Mouse (Mus musculus) retina, postnatal 1 day (tissue): Measurements from ENCODE around the gene Dctn5.

Experiments
- DNase-seq: peaks from one replicate; pipeline ENCODE4 v3.0.0-alpha.2; 2012

Gene Dctn5

GRCm38 (mm10) chr7:122163766-122164165, 30.9 kb downstream of the Dctn5 start:
- DNase-seq: peak; percentile 28

- DNase-seq: no peak
Observed at GRCm38 (mm10) chr7:122167203-122167602, 34.4 kb downstream of the Dctn5 start.

DNA sequence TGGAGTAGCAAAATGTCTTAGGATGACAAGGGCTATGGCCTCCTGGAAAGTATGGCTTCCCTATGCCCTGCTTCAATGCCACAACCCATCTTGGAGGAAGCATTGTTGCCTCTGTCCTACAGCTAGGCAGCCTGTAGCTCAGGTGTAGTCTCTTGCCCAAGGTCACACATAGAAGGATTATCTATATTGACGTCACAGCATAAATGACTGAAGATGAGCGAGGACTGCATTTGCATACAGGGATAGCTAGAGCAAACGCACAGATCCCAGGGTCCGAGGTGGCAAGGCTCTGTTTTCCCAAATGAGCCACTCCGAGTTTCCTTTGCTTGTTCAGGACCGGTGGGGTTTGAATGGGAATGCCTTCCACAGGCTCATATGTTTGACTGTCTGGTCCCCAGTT, 37.9 kb downstream of the Dctn5 start:
- DNase-seq: no peak

DNA sequence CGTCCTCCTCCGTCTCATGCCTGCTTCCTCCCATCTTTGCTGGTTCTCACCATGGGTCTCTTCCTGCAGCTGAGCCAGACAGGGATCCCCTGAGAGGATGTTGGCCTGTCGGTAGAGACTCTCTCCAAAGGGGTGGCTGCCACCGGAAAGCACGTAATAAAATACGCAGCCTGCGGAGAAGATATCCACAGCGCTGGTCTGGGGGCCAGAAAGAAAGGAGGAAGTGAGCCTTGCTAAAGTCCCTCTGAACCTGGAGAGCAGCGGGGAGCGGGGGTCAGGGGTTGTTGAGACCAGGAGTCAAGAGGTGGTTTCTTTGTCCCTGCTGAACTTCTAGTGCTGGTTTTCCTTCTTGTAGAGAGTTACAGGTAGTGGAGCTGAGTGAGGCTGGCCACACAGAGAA, 38.8 kb downstream of the Dctn5 start:
- no peak for DNase-seq

DNA sequence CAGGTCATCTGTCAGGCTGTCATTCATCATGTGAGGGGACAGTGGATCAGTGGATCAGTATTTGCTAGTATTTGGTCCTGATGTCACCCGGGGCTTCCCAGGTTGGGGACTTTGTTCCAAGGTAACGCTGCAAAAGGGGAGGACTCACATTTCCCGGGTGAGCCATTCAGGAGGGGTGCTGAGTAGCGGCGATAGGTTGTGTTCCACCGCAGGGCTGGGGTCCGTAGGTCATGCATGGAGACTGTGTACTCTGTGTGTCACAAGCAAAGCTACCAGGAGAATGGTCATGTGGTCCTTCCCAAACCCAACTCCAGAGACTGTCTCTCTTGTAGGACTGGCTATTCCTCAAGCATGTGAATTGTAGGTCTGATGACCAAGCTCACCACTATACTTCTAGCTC, 47.9 kb downstream of the Dctn5 start:
- no peak for DNase-seq

DNA sequence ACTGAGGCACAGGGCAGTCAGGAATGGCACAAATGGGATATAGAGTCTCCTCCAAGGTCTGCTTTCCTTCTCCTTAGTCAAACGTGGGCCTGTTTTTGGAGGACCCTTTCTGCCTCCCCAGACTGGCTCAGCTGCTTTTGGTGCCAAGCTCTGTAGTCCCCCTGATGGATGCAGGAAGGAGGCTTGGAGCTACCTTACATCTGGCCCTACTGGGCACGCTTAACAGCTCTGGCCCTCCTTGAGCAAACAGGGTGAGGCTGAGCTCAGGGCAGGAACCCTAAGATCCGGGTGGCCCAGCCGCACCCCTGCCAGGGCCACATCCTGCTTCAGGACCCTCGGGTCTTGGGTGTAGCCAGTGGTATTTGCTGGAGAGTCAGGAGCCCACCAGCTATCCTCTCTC, 51.7 kb downstream of the Dctn5 start:
- DNase-seq: no peak

- no peak for DNase-seq
Observed at GRCm38 (mm10) chr7:122186043-122186442, 53.2 kb downstream of the Dctn5 start, which contains the start of gene Ern2. TSS of gene Ern2 (minus strand) at chr7:122186207.

DNA sequence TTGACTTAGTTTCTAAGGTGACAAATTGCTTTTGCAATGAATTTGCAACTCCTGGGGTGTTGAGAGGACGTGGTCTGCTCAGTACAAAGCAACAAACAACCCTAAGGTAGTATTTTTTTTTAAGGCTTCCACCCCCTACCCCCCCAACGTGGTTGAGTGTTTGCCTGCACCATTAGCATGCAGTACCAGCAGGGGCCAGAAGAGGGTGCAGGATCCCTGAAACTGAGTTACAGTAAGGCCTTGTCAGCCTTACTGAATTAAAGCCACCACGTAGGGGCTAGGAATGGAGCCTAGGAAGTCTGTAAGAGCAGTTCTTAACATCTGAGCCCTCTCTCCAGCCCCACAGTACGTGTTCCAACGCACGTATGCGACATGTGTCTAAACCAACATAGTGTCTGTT, 56.6 kb downstream of the Dctn5 start:
- DNase-seq: peak; percentile 78

DNA sequence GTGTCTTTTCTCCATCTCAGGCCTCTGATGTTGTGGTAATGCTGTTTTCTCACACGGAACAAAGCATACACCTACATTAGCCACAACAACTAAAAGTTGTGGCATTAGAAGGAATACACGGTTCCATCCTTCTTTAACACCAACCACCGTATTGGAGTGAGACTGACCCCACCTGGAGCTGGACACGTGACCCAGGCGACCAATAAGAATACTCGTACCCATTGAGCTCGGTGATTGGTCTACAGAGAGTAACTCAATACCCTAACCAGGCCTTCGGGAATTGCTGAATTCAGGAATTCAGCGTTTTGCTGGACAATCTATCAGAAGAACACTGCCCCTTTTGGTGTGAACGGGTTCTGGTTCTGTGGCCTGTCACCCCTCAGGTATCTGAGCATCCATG, 58.3 kb downstream of the Dctn5 start:
- DNase-seq: no peak

DNA sequence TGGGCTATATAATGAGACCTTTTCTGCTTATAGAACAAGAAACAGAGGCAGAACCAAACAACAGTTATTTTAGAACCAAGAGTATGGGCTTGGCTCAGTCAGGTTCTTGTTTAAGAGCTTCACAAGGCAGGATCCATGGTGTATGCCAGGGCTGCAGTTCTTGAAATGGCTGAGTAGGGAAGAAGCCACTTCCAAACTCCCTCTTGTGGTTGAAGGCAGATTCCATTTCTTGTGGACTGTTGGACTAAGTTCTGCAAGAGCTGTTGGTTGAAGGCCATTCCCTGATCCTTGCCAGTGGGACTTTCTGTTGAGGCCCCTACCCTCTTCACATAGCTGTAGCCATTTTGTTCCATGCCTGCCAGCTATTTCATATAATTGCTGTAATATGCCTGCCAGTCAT, 61.1 kb downstream of the Dctn5 start:
- DNase-seq: no peak

DNA sequence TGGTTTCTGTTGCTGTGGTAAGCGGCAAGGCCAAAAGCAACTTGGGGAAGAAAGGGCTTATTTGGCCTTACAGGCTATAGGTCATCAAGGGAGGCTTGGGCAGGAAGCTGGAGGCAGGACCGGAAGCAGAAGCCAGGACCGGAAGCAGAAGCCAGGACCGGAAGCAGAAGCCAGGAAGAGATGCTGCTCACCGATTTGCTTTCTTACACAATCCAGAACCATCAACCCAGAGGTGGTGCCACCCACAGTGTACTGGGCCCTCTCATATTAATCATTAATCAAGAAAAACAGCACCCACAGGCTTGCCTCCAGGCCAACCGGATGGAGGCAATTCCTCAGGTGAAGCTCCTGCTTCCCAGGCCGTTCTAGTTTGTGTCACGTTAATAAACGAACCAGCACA, 63.9 kb downstream of the Dctn5 start:
- no peak for DNase-seq

DNA sequence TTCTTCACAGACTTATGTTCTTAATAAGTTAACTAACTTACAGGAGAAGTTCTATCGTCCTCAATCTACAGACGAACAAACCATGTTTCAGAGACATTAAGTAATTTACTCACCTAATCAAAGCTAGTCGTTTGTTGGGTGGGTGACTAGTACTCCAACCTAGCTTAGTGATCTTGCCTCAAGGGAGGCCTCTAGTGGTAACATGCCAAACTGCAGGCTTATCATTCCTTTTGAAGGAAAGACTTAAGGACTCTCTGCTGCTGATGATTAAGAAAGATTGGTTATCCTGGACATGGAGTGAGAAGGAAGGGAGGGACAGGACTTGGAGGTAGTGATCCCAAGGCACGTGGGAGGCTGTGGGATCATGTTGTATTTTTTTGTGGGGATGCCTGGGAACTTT, 64.5 kb downstream of the Dctn5 start:
- peak; percentile 77 for DNase-seq
